Mouse (Mus musculus) right cerebral cortex, adult 18-20 months (tissue): ENCODE measurements at regions not wholly inside any gene's neighbourhood (a gene's known extent, or its start where the extent isn't known, plus 50 kb on each side); places are given as distances from the start of the nearest gene placed in this dataset.

Source experiments
- DNase-seq: peaks from one replicate; pipeline ENCODE4 v3.0.0; 2022; ENCODE audit warnings: mixed read lengths

GRCm38 (mm10) chr13:51016956-51017703 lies 83.5 kb upstream of the Spin1 start:
- no peak for DNase-seq

- DNase-seq = no peak
Observed at GRCm38 (mm10) chr13:51017727-51018321, 82.9 kb upstream of the Spin1 start.

GRCm38 (mm10) chr13:51018366-51018765 lies 82.3 kb upstream of the Spin1 start:
- no peak for DNase-seq

GRCm38 (mm10) chr13:51022401-51023250 lies 78.1 kb upstream of the Spin1 start:
- no peak for DNase-seq

- no peak for DNase-seq
Observed at GRCm38 (mm10) chr13:51023271-51023670, 77.4 kb upstream of the Spin1 start.

- no peak for DNase-seq
Observed at GRCm38 (mm10) chr13:51026311-51026918, 74.3 kb upstream of the Spin1 start.

- no peak for DNase-seq
Observed at GRCm38 (mm10) chr13:51037850-51038450, 62.7 kb upstream of the Spin1 start.

- DNase-seq = no peak
Observed at GRCm38 (mm10) chr13:51038955-51039354, 61.7 kb upstream of the Spin1 start.

GRCm38 (mm10) chr13:51041121-51041520 lies 59.6 kb upstream of the Spin1 start:
- DNase-seq = no peak

- DNase-seq = no peak
Observed at GRCm38 (mm10) chr13:51042881-51043402, 57.7 kb upstream of the Spin1 start.
